Mouse (Mus musculus): ENCODE data around the gene Fam160a1. TPM values are rescaled to one million over a fixed set of nuclear protein-coding genes. Genes with fewer than 3 reads are reported as not detected.
A peak's percentile ranks its signal among the peaks of the same experiment; 100 is the strongest.

Fam160a1 gene
- total RNA-seq, 2 experiments from 2014 or later: 4.3 to 5.0 TPM

DNA sequence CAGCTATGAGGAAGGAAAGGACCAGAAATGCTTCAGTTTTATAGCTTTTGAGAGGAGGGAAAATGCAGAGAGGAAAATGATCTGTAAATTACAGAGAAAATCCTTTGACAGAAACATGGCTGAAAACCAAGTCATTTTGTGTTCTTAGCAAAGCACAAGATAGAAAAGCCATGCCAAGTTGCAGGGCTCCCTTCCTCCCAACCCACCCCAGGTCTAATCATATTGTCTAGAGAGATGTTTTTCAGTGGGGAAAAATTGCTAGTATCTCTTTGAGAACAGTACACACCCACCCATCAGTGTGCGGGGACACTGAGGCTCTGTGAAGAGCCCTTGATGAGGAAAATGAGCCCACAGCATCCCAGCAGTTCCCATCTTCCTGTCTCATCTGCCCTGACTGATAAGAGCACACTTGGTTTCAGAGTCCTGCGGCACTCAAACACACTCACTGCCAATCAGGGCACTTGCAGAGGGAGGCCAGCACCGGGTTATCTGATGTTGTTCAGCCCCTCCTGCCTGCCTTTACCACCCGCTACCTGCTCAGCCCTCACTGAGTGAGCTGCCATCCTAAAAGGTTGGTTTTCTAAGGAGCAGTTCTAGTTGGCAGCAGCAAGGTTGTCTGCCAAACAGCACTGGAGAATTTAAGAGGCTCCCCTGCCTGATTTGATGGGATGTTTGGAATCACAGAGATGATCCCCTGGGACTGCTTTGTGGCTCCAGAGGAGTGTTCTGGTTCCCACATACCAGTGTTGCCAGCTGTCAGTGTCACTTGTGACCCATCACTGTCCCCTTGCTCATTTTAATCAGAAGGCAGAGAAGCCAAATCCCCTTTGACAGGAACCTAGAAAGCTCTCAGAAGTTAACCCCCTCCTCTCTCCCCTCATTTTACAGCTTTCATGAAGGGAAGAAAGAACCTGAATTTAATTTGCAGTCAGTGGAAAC, 164.1 kb downstream of the Fam160a1 start:
- DNase-seq (ENCODE audit: low spot score in 2 of 2): no peak
- intact Hi-C loops (cut with DNase I): no loop called here

DNA sequence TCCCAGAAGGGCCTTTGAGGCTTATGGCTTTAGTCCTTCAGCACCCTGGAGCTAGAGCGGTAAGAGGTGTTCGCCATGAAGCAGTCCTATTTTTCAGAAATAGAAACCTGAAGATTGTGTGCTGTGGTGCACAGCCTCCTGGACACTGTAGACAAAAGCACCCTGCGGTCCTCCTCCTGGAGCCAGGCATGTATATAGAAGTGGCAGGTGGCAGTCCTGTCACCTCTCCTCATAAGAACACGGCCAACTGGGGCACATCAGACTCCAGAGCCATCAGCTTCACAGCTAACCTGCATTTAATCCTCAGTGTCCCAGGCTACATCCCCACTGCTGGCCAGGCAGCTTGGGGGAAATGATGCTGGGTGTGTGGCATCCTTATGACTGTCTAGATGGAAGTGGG, 167.9 kb downstream of the Fam160a1 start:
- DNase-seq (ENCODE audit: low spot score in 2 of 2): no peak
- intact Hi-C loops (cut with DNase I): no loop called here

DNA sequence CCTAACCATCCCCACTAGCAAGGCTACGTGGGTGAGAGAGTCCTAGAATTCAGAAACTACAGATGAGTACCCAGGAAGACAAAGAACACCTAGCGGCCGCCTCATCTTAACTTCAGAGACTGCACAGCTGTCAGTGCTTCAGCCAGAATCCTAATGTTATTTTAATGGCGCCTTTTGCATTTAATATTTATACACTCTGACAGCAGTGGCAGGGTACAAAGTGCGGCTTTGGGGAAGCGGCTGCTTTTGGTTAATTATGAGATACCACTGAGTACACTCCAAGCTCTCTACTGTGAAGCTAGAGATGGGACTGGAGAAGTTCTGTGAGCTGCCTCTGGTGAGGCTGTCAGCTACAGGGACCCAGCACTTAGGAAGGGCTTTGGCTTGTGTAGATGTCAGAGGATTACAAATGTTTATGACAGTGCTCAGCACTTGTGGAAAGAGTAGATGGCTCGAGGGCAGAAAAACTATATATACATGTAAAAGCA, 171.5 kb downstream of the Fam160a1 start:
- DNase-seq (ENCODE audit: low spot score in 2 of 2): no peak
- intact Hi-C loops (cut with DNase I): no loop called here

DNA sequence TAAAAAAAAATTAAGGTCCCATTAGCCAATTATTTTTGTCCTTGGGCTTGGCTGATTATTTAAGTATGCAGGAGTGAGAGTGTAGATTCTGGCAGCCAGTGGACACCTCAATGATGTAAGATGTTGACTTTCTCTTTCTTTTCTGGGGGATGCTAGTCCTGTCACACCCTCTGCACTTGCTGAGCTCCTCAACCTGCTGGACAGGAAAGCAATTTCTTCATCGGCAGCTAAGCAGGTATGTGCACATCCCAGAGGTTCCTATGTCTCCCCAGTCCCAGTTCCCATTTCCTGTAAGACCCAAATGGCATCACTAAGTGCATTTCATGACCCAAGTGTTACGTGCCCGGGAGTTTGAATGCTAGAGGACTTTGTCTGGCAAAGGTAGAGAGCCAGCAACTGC, 172.3 kb downstream of the Fam160a1 start:
- intact Hi-C loops (cut with DNase I): no loop called here

DNA sequence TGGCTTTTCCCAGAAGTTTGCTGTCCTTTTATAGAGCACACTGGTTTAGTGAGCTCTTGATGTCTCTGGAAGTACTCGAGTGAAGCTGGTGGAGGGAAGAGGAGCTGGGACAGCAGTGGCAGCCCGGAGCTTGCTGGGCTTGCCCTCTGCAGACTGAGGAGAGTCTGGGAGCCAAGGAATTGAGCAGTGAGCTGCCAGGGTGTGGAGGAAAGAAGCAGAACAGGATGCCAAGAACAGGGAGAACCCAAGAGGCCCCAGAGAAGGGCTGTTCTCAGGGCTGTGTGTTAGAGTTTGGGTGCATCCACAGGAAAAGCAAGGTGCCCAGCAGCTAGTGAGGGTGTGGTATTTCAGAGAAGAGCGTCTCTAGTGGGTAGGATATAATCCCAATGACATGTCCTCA, 175.3 kb downstream of the Fam160a1 start:
- no peak for DNase-seq (ENCODE audit: low spot score in 2 of 2)
- intact Hi-C loops (cut with DNase I): no loop called here

More for the DNA sequence above, 172.3 kb downstream of the Fam160a1 start:
- no peak for DNase-seq (ENCODE audit: low spot score in 2 of 2)

DNA sequence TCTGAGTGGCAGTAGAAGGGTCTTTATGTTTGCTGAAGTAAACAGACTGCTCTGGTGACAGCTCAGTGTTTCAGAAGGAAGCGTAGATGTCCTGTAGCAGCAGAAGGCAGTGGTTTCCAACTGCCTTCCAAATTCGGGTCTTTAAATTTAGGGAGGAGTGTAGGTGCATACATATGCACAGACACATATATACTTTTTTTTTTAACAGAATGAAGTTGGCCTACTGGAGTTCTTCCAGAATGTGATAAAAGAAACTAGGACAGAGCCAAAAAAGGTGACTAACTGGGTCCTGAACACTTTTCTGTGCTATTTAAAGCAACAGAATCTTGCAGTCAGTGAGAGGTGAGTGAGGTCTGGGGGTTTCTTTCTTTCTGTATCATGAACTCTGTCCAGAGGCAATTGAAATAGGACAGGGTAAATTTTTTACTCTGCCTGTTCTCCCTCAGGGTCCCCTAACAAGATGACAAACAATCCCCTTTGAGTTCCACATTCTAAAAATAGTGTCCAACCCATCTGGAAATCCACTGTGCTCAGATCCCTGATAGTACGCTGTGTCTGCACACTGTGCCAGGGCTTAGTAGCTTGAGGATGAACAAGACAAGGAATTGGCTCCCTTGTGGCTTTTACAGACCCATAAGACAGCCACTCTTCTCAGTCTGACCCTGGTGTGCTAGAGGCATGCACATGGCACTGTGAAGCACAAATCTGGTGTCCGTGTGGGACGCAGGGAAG, 180.2 kb downstream of the Fam160a1 start:
- peak in 1 of 2 experiments; percentile 59 for DNase-seq (ENCODE audit: low spot score in 2 of 2)

DNA sequence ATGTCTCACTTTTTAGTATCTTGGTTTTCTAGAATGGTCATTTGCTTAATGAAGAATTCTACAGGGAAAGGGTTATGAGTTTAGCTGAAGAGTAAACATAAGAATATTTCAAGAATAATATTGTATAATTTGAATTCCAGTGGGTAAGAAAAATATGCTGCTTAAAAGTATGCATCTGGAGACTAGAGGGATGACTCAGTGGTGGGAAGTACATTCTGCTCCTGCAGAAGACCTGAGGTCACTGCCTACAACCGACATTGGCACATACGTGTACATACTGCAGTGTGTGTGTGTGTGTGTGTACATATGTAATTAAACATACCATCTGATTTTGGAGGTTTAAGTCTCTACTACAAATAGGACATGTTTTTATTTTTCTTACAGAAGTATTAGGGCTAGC, 181.5 kb downstream of the Fam160a1 start:
- DNase-seq (ENCODE audit: low spot score in 2 of 2): no peak
- intact Hi-C loops (cut with DNase I): no loop called here

More for the DNA sequence above, 180.2 kb downstream of the Fam160a1 start:
- intact Hi-C loops (cut with DNase I): no loop called here

DNA sequence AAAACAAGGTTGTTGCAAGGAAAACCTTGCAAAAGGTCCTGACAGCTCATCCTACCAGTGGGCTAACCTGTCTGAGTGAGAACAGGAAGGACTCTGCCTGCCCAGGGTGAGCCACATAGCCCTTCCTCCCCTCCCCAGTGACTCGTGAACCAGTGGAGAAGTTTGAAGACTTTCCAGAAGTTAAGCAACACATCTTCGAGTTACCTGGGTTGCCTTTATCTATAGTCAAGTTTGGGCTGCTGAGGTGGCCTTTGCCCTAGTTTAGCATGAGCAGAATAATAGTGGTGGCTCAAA, 182.0 kb downstream of the Fam160a1 start:
- intact Hi-C loops (cut with DNase I): no loop called here
- DNase-seq (ENCODE audit: low spot score in 2 of 2): no peak

DNA sequence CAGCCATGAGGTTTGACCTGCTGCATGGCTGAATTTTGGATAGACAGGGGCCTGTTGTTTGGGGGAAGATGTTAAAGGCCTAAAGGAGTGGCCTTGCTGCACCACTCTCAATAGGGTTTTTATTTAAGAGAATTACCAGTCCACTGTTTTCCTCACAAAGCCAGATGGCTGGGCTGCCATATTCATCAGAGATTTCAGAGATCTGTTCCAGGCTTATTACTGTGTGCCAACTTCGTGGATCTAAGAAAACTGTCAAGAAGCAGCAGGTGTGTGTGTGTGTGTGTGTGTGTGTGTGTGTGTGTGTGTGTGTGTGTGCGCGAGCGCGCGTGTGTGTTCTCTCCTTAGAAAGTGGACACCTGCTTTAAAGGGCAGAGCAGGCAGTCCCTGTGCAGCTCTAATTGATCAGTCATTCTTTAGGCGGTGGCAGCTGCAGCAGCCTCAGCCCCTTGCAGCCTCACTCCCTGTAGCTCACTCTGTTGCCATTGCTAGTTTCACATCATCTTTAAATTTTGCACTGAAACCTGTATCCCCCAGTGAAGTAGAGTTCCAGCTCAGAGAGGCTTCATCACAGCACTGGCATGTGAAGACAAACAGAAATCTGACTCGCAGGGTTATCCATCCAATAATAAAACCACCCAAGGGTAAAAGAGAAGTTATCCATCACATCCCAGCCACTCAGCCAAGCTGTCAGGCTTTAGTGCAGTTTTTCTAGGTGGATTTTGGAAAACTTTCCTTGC, 182.5 kb downstream of the Fam160a1 start:
- intact Hi-C loops (cut with DNase I): no loop called here
- DNase-seq (ENCODE audit: low spot score in 2 of 2): no peak

DNA sequence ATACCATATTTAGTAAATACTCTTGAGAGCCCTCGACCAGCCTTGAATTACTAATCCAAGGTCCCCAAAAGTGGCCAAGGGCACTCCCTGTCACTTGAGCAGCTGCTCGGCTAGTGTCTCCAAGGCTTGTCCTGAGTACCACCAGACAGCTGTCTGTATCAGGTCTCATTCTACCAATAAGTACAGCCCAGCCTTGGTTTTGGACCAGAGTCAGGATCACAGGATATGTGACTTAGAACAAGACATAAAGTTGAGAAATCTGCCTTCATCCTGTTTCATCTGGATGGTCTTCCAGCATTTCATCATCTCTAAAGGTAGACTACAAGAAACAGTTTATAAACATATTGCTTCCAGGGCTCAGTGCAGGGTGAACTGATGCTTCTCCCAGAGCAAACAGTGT, 183.4 kb downstream of the Fam160a1 start:
- intact Hi-C loops (cut with DNase I): no loop called here
- DNase-seq (ENCODE audit: low spot score in 2 of 2): no peak

DNA sequence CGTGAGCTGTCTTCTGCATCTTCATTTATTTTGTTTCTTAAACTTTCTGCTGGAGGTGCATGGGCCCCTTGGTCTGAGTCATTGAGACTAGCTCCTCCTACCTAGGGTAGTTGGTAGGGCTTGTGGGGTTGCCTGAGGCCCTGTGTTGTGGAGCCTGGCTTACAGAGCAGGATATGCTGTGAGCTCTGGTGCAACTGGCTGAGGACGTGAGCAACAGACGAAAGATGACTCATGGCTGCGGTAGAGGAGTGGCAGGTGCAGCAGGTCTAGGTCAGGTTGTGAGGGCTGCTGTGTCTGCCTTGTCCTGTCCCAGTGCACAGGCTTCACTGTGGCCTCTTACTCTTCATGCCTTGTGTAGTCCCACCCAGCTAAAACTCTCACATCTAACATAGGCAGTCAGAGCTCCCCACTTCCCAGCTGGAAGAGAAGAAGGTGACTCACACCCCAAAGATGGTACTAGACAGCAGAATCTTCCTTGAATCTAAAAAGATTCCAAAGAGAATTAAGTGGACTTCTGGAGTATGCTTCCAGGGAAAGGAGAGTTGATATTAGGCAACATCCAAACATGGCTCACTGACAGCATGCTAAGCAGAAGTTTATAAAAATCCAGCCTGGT, 187.1 kb downstream of the Fam160a1 start:
- intact Hi-C loops (cut with DNase I): no loop called here
- no peak for DNase-seq (ENCODE audit: low spot score in 2 of 2)

DNA sequence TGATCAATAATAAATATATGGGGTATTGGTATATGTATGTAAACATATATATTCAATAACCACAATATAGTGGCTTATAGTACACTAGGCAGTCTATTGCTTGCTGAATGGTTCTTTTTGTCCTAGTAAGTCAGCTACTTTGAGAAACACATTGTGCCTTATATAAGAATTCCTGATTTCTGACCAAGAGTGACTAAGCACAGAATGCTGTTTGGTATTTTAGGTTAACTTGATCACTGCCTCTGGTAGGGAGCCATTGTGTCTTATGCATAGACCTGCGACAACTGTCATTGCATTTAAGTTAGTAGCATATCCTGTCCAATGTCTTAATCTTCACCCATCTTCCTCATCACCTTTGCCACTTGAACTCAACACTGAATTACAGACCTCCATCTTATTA, 197.3 kb downstream of the Fam160a1 start:
- intact Hi-C loops (cut with DNase I): no loop called here
- no peak for DNase-seq (ENCODE audit: low spot score in 2 of 2)

DNA sequence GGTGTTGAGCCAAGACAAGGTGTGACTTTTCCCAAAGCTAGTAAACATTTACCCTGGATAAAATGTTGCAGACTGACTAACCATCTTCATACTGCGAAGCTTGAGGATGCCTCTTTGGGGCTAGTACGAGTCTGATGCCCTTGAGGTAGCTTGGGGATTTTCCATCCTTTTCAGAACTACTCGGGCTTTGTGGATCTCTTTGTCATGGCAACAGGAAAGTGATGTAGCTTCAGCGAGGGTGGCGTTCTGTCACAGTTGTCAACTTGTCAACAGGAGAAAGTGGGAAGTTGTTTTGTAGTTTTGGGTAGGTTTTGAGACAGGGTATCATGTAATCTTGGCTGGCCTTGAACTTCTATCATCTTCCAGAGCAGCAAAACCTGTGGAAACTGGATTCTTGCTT, 197.7 kb downstream of the Fam160a1 start:
- intact Hi-C loops (cut with DNase I): no loop called here
- no peak for DNase-seq (ENCODE audit: low spot score in 2 of 2)

DNA sequence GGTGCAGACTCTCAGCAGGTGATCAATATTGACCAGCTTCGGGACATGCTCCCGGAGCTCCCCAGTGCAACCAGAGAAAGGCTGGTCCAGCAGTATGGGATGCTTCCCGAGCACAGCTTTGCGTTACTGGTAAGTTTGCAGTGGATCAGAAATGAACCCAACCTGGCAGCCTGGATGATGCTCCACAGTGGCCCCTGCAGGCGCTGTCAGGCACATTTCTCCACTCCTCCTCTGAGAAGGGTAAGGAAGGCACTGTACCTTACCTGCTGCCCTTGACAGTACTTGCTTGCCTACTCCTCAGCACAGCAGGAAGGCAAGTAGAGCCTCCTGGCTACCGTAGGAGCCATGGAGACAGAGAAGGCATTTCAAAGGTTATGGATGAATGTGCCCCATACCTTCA, 198.2 kb downstream of the Fam160a1 start:
- peak in 1 of 2 experiments; percentile 17 for DNase-seq (ENCODE audit: low spot score in 2 of 2)
- intact Hi-C loops (cut with DNase I): no loop called here

DNA sequence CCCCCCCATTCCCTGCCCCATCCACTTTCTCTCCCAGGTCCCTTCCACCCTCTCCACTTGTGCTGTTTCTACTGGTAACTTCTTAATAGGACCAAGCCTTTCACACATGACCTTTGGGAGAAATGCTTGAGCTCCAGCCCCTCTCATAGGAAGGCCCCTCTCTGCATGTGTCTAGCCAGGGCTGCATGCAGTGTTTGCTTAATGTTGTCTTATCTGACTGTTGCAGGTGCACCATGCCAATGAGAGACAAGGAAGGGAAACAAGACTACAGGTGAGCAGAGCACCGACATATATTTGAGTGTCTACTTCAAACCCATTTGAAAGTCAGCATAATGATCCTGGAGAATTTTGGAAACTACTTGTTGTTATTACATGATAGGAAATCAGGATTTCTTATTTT, 200.7 kb downstream of the Fam160a1 start:
- intact Hi-C loops (cut with DNase I): no loop called here
- no peak for DNase-seq (ENCODE audit: low spot score in 2 of 2)

Other genes with a start within 250 kb of the Fam160a1 start
- 10 to 100 TPM; 21.9 to 23.5 TPM for gene Gatb, start 243.2 kb downstream of the Fam160a1 start, total RNA-seq (2021)
- gene Glt28d2, start 70.2 kb upstream of the Fam160a1 start, total RNA-seq (2021): under 1 TPM; 0.47 to 0.70 TPM
- 1 to 10 TPM in 1 of 2 experiments, under 1 TPM in 1; 0.66 to 1.3 TPM for gene Gm37240, start 70.2 kb upstream of the Fam160a1 start, total RNA-seq (2021)
- 10 to 100 TPM; 17.1 to 17.3 TPM for gene Sh3d19, start 153.8 kb upstream of the Fam160a1 start, total RNA-seq (2021)
- gene Prss48, start 185.2 kb upstream of the Fam160a1 start, total RNA-seq (2021): not detected

All from left cerebral cortex, postnatal 36 days (tissue).